Mouse (Mus musculus) embryo, embryonic 9.5 days (tissue): ENCODE measurements around the gene Bcl7a.

Experiments
- DNase-seq: peaks from one replicate; pipeline ENCODE4 v3.0.0-alpha.2; 2017; ENCODE audit errors: extremely low spot score

Bcl7a gene

DNA sequence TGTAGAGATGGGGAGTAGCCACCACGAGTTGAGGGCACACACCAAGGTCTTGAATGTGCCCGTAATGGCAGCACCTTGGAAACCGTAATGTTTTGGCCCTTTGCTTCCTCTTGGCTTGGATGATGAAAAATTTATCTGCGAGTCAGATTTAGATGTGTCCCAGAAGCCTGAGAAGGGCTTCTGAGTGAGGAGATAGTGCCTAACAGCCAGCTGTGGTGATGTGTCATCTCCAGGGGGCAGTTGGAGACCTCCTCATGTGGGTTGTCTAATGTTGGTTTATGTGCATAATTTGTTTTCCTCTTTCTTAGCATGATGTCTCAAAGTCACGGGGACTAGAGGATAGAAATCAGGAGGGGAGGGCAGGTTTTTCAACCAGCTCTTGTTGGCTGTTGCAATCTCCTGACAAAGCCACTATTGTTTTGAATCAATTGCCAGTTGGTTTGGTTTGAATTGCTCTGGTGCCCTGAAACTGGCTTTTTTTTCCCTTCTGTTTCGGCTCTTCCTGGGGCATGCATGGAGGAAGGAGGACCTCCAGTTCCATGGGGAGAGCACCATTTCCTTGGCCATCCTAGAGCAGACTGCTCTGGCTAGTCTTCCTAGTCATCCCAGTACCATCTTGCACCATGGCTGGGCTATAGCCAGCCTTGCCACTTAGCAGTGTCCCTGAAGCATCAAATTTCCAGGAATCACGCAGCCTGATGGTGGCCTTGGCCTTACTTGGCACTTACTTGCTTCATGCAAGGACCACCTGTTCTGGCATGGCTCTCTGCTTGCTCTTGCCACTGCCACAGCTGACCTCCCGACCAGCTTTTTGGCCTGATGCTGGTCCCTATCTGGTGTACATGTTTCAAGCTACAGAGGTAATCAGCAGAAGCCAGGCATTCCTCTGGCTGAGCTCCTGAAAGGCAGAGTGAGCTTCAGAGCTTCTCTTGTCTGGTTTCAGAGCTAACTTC, 73.2 kb downstream of the Bcl7a start:
- DNase-seq = no peak

DNA sequence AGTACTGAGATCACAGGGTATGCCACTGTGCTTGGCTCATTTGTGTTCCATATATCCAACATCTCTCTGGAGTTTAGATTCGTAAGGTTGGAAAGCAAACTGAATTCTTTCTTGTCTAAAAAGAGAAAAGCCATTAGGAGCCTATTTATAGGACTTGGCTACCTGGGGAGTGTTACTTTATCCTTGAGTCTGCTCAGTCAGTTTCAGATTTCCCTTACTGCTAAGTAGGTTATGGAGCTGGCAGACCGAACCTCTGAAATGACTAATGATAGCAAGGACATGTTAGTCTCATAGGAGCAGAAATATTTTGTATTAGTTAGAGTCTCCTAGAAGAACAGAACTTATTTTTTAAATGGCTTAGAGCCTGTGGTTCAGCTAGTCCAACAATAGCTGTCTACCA, 80.3 kb downstream of the Bcl7a start:
- DNase-seq = no peak
